Mouse (Mus musculus) bone marrow macrophage, adult 2 months (primary cell): ENCODE measurements around the gene Ttll9. TPM values are rescaled to one million over a fixed set of nuclear protein-coding genes. Genes with fewer than 3 reads are reported as not detected.

Experiments
- H3K27ac ChIP-seq: 2 replicates; pipeline ENCODE4 v1.5.1; 2012; ENCODE audit warnings: low read depth, low read length; ENCODE audit not compliant: insufficient read depth
- H3K4me1 ChIP-seq: 2 replicates; pipeline ENCODE4 v1.6.1; 2012; ENCODE audit warnings: low read length; ENCODE audit not compliant: control insufficient read depth, insufficient read depth
- H3K4me3 ChIP-seq: 2 replicates; pipeline ENCODE4 v1.5.1; 2012; ENCODE audit warnings: mild to moderate bottlenecking, low read length, moderate library complexity; ENCODE audit not compliant: insufficient read depth
- CTCF ChIP-seq: IDR thresholded peaks from 2 replicates; pipeline ENCODE4 v1.5.1; 2012; ENCODE audit warnings: low read depth, mild to moderate bottlenecking, low read length, moderate library complexity
- POLR2A ChIP-seq: IDR thresholded peaks from 2 replicates; pipeline ENCODE4 v1.6.1; 2012; ENCODE audit warnings: mild to moderate bottlenecking, low read depth, low read length, borderline replicate concordance
- polyA plus RNA-seq: library from polyadenylated mRNA; stranded (reverse); fragments of >200 nt; gene quantifications from 2 replicates; pipeline ENCODE4 v1.2.4, GENCODE M21; 2012; ENCODE audit not compliant: missing spikeins, insufficient read depth, insufficient read length

The Ttll9 gene
- polyA plus RNA-seq, 1 experiment, result not detected

- Histone ChIP-seq H3K4me1 (no peaks in the 10 kb centered on the region), H3K4me3 (peak within 1 kb of the TSS; percentile 54), H3K27ac (no peak within 1 kb of the TSS)
- TF ChIP-seq POLR2A, result no peak
- no peak for TF ChIP-seq CTCF
Measured at GRCm38 (mm10) chr2:152951065-152951849, 11.0 kb upstream of the Ttll9 start, which contains the start of gene Dusp15. Dusp15 (minus strand) TSS chr2:152951698.

DNA sequence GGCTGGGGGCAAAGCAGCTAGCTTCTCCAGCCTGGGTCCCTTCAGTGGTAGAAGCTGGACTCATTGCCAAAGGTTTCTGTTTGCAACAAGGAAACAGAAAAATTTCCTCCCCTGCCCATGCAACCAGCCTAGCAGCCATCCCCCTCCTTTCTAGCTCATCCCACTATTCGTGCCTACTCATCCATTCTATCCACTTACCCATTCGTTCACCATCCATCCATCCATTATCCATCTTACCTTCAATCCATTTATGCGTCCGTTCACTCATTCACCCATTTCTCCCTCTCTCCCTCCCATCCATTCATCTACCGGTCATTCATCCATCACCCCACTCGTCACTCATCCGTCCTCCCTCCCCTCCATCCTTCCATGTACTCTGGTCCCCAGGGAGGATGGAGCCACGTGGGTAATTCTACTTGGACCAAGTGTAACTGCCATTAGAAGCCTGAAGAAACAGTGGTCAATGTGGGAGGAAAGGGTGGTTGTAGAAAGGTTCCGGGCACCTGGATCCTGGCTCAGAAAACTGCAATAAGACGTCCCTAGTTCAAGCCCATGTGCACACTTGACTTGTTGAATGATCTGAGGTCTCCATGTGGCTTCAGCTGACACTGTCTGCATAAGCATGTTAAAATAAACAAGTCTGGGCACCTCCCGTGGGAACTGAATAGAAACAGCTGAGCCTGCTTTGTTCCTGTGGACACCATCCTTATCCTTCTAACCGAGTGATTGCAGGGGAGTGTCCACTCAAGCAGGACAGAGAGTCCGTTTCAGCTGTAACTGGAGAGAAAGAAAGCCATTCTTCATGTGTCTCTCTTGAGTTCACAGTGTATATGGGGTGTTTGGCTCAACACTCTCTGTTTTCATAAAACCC is 10.2 kb upstream of the Ttll9 start:
- Histone ChIP-seq H3K4me1 (no peaks in the 10 kb centered on the region), H3K4me3 (peak overlapping the region; percentile 54), H3K27ac (no peak overlapping the region)
- TF ChIP-seq CTCF, result no peak
- TF ChIP-seq POLR2A, result no peak

GRCm38 (mm10) chr2:152958116-152958515 is 4.2 kb upstream of the Ttll9 start:
- TF ChIP-seq CTCF (no peak), POLR2A (no peak)

DNA sequence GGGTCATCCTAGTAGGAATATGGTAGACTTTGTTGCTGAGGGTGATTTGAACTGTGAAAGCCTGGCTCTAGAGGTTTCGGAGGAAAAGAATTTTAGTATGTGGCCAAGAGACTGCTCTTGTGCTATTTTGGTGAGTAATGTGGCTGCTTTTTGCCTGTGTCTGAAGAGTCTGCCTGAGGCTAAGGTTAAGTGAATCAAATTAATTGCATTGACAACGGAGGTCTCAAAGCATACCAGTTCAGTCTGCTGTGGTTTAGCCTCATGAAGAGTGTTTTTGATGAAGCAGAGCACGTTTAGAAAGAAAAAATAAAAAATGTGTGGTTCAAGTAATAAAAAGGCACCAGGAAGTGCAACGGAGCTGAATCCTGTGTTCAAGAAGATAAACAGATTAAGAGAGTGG is 3.3 kb downstream of the Ttll9 start:
- Histone ChIP-seq H3K27ac (no peak overlapping the region), H3K4me3 (no peak overlapping the region), H3K4me1 (no peaks in the 10 kb centered on the region)
- TF ChIP-seq POLR2A, result no peak
- no peak for TF ChIP-seq CTCF

More at GRCm38 (mm10) chr2:152958116-152958515, 4.2 kb upstream of the Ttll9 start:
- no peak overlapping the region for H3K4me3 ChIP-seq
- H3K27ac ChIP-seq, result no peak overlapping the region
- H3K4me1 ChIP-seq, result no peaks in the 10 kb centered on the region

- Histone ChIP-seq H3K4me1 (no peaks in the 10 kb centered on the region), H3K4me3 (no peak overlapping the region), H3K27ac (no peak overlapping the region)
- TF ChIP-seq POLR2A (no peak), CTCF (no peak)
Measured at GRCm38 (mm10) chr2:152976991-152977390, 14.7 kb downstream of the Ttll9 start.

DNA sequence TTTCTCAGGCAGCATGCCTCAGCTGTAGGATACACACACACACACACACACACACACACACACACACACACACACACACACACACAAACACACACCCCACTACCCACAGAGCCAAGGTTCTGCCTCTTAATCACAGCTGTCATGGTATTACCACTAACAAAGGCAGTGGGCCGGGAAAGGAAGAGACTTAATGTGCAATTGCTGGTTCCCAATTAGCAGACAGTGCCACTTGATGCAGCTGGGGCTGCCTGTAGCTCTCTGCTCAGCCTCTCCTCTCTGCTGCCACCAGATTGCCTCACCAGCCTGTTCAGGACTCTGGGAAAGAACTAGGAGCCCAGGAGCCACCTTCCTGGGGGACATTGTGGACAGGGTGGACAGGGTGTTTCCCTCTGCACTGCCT is 23.3 kb downstream of the Ttll9 start:
- no peak for TF ChIP-seq CTCF
- no peak for TF ChIP-seq POLR2A
- H3K4me1 ChIP-seq, result no peaks in the 10 kb centered on the region

DNA sequence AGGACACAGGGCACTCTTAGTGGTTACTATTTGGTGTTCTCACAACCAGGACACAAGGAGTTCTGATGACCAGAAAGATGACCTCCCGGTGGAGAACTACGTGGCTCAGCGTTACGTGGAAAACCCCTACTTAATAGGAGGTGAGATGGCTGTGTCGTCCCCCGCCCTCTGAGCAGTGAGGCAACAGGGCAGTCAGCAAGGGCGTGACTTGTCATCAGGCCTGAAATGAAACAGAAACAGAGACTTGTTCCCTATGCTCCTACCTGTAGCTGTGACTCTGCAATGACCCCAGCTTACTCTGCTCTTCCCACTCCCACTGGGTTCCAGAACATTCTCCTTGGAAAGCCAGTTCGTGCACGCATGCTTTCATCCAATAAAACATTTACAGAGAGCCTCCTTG is 29.2 kb downstream of the Ttll9 start:
- H3K4me1 ChIP-seq, result no peaks in the 10 kb centered on the region
- no peak for TF ChIP-seq CTCF
- TF ChIP-seq POLR2A, result no peak
- H3K4me3 ChIP-seq, result no peak overlapping the region
- H3K27ac ChIP-seq, result no peak overlapping the region

More for the DNA sequence above, 23.3 kb downstream of the Ttll9 start:
- Histone ChIP-seq H3K27ac (no peak overlapping the region), H3K4me3 (no peak overlapping the region)

DNA sequence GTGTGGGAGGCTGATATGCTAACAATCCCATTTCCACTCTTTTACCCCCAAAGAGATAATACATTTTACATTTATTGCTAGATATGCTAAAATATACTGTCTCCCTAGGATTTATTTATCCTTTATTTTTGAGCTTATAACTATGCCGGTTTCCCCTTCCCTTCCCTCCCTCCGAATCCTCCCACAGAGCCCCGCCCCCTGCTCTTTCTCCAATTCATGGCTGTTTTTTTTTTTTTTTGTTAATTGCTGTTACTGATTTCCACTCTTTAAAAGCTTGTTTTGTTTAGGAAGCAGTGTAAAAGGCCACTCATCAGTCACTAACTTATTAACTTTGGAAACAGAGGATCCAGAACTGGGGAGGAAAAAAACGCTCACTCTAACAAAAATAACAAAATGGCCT is 34.8 kb downstream of the Ttll9 start:
- H3K4me1 ChIP-seq, result no peaks in the 10 kb centered on the region
- no peak overlapping the region for H3K27ac ChIP-seq
- TF ChIP-seq POLR2A (no peak), CTCF (no peak)
- H3K4me3 ChIP-seq, result no peak overlapping the region

GRCm38 (mm10) chr2:153002492-153003248 is 40.4 kb downstream of the Ttll9 start:
- no peaks in the 10 kb centered on the region for H3K4me1 ChIP-seq
- H3K4me3 ChIP-seq, result no peak overlapping the region
- H3K27ac ChIP-seq, result no peak overlapping the region
- TF ChIP-seq CTCF, result no peak
- TF ChIP-seq POLR2A, result no peak
